Mouse (Mus musculus): ENCODE data around the gene R3hcc1l. TPM values are rescaled to one million over a fixed set of nuclear protein-coding genes. Genes with fewer than 3 reads are reported as not detected.

The R3hcc1l gene
- total RNA-seq, 2 experiments from 2014 or later, result 23.8 to 26.9 TPM

DNA sequence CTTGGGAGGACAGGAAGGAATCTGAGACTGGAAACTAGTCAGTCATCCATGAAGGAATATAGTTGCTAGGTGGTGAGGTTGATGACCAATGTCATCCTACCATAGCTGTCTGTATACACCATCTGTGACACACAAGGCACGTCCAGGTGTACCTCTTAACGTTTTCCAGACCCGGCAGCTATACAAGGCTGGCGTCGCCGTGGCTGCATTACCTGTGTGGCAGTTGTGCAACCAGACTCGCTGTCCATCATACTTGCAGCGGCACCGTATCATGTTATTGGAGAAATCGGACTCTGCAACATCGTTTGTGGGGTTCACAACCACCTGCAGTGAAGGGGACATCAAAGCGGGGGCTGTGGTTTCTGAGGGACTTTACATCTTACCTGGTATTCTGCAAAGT, 78.7 kb downstream of the R3hcc1l start:
- no peak for DNase-seq (ENCODE audit: low spot score in 2 of 2)

DNA sequence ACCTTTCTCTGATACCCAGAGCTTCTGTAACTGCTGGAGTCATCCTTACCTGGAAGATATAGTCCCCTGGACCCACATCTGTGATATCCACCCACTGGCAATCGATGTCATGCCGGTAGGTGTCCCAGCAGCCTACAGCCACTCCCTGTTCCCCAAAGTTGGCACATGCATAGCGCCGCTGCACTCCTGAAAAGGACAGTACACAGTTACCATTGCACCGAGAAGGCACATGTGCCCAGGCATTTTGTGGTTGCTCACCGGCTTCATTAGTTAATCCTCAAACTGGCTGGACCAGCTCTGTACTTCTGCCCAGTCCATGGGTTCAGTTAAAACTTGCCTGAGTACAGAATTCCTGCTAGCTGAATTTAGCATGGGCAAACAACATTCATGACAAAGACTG, 79.3 kb downstream of the R3hcc1l start:
- DNase-seq (ENCODE audit: low spot score in 2 of 2), result no peak

DNA sequence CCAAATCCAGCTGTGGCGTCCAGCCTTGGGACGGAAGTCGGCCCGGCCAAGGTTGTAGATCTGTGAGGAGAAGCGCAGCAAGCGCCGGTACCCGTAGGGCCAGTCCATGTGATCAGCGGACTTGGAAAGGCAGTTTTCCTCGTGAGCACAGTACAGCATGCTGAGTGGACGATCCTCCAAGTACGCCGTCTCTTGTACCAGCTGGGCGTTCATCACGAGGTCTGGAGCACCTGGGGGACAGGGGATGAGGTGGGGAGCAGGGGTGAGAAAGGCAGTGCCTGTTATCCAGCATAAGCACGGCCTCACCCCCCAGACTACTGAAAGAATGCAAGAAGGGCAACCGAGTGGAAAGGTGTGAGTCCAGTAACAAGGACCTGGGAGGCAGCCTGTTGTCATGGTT, 81.3 kb downstream of the R3hcc1l start:
- DNase-seq (ENCODE audit: low spot score in 2 of 2), result no peak

DNA sequence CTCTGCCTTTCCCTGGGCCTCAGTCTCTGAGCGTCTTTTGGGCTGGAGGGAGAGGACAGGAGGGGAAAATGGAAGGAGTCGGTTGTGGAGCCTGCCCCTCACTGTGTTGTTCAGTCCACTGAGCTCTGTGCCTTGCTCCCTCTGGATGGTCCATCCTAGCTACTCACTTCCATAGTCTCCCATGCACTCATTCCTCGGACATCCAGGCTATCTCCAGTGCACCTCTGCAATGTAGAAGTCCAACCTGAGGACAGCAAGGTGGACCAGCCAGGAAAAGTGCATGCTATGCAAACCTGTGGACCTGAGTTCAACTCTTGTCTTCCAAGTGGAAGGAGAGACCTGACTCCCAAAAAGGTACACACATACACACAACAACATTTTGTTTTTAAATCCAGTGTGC, 82.0 kb downstream of the R3hcc1l start:
- DNase-seq (ENCODE audit: low spot score in 2 of 2), result no peak

DNA sequence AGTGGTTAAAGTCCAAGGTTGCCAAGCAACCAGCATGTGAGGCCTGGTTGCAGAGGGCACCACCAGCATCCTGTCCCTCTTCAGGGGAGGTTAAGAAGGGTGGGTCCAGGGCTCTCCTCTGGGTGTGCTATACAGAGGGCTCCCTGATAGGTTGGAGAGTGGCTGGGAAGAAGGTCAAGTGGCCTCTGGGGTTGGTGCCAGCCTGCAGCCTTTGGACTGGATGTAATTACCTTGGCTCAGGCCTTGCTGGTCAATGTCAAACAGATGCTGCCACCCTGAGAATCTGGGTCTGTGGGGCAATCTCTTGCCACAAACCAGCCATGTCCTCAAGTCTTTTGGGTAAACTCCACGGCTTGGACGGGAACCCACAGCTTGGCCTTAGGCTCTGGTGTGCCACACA, 82.9 kb downstream of the R3hcc1l start:
- DNase-seq (ENCODE audit: low spot score in 2 of 2), result no peak

DNA sequence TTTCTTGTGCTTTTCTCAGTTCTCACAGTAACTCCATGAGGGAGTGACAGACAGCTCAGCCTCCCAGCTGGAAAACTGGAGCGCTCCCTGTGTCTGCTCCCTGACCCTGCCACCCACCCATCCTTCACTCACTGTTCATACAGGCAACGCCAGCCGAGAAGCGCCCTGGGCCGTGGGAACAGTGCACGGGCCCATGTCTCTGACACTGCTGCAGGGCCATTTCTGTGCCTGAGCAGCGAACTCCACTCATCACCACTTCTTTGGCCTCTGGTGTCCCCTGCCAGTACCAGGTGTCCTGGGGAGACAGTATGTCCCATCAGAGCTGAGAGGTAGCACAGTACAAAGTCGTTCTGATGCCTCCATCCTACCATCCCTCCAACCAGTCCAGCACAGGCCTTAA, 83.5 kb downstream of the R3hcc1l start:
- DNase-seq (ENCODE audit: low spot score in 2 of 2), result no peak

DNA sequence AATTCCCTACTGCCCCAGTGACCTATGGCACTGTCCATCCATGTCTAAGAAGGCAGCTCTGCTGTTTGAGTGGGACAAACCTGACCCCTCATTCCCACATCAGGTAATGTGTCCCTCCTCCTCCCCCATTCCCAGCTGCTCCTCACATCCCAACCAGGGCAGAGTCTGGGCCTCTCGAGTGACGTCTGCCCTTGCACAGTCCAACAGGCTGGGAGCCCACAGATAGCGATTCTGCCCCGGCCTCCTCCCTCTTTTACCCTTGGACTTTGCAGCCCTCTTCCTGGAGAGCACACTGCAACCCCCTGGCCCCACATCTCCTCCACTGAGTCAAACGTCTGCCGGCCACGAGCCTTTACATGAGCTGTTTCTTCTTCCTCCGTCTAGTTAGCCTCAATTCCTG, 84.0 kb downstream of the R3hcc1l start:
- no peak for DNase-seq (ENCODE audit: low spot score in 2 of 2)

DNA sequence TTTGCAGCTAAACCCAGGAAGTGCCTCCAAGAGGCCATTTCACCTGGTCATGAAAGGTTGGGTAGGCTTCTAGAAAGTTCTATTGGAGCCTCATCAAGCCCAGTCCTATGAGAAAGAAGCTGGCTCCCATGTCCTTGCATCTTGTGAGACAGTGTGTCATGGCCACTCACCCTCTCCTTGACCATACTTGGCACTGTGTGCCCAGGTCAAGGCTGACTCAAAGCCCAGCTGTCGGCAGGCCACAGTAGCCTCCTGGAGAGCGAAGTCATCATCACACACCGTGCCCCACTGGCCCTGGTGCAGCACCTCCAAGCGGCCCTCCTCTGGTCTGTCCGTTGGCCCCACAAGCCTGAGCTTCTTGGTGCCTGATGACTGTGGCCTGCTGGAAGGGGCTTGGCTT, 89.5 kb downstream of the R3hcc1l start:
- DNase-seq (ENCODE audit: low spot score in 2 of 2), result no peak

DNA sequence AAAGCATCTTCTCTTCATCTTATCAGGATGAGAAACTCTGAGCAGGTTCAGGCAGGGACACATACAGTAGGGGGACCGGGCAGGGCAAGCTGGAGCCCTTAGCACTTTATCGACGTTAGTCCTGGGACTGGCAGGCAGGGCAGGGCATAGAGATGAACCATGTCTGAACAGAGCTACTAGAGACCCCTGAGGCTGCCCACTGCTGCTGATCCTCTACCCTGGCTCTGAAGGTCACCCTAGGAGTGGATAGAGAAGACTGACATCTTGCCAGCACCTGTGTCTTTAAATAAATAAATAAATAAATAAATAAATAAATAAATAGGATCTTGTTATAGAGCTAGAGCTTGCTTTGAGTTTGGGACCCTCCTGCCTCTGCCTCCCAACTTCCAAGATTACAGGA, 91.2 kb downstream of the R3hcc1l start:
- DNase-seq (ENCODE audit: low spot score in 2 of 2), result no peak

DNA sequence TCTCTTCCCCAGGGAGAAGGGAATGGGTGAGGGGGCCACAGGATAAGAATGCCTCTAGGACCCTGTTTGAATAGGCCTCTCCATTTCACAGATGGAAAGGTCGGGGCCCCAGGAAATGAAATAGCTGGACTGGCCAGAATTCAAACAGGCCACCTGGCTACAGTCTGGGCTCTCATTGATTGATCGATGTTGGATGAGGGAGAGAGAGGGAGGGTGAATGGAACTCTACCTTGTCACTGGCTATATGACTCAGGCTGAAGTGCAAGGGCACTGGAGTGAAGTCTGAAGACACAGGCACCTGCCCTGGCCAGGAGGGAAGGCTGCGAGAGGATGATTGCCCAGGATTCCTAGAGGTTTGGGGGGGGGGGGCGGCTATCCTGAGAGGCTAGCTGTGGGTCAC, 93.2 kb downstream of the R3hcc1l start:
- no peak for DNase-seq (ENCODE audit: low spot score in 2 of 2)

DNA sequence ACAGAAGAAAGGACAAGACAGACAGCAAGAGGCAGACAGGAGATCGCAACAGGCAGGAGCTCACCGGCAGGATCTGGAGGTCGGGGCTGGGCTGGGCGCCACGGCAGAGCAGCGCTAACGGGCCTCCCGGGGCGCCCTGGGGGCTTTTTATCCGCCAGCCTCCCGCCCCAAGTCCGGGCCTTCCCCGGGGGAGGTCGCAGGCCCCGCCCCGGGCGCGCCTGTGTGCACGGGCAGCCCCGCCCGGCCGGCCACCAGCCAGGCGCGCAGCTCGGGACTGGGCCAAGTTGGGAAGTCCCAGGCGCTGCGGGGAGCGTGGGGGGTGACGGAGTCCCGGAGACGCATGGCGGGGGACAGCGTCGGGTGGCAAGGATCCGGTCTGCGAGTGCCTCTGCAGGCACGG, 94.1 kb downstream of the R3hcc1l start, which contains the start of gene Loxl4:
Loxl4 (minus strand) TSS at position 160 of the 400 bp plus-strand sequence.
- peak; percentile 69 to 76 for DNase-seq (ENCODE audit: low spot score in 2 of 2)

DNA sequence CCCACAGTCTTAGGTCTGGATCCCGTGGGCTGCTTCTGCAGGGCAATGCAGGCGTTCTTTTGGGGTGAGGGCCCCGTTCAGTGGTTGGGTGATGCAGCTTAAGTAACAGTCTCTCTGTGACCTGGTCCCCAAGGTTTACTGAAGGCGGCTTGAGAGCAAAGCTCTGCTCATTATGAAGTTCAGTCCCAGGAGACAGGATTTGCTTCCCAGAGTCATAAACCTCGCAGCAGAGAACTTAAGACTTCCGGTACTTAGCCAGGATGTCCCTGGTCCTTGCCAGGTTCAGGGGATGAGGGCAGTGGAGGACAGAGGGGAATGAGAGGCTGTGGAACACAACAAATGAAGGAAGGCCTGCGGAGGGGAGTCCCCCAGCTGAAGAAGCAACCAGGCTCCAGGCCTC, 94.6 kb downstream of the R3hcc1l start:
- no peak for DNase-seq (ENCODE audit: low spot score in 2 of 2)

DNA sequence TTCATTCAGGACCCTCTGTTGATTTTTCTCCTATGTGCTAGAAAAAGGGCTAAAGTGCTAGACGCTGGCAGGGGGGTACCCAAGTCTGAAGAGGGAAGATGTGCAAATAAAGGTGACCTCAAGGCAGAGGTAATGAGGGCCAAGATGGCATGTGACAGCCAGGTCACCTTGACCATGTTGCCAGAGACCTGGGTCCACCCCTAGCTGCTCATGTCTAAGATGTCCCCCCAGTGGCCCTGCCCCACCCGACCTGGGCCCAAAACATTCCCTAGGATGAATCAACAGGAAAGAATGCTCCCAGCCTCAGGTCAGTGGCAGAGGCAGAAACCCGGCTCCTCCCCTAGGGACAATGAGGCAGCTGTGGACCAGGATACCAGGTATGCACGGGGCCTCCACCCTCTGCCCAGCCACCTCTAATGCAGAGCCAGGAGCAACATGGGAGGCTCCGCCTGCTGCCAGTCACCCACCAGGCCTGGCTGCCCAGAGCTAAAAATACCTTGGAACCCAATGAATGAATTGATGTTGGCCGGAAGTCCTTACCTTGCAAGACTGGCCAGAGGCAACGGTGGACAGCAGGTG, 95.2 kb downstream of the R3hcc1l start:
- DNase-seq (ENCODE audit: low spot score in 2 of 2), result no peak

DNA sequence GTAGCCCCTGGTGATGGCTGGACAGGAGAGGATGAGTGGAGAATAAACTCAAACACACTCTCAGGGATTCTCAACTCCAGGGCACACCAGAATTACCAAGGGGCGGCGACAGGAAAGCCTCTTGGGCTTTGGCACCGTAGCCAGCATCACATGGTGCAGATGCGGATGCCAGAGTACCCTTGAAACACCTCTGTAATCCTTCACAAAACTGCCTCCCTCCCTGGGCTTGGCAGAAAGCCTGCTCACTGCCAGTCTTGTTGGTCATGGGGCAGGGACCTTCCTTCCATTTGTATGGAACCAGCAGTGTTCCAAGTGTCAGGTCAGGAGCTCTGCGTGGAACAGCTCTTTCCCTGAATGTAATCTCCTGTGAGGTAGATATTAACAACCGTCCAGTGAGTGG, 109.5 kb downstream of the R3hcc1l start:
- no peak for DNase-seq (ENCODE audit: low spot score in 2 of 2)

DNA sequence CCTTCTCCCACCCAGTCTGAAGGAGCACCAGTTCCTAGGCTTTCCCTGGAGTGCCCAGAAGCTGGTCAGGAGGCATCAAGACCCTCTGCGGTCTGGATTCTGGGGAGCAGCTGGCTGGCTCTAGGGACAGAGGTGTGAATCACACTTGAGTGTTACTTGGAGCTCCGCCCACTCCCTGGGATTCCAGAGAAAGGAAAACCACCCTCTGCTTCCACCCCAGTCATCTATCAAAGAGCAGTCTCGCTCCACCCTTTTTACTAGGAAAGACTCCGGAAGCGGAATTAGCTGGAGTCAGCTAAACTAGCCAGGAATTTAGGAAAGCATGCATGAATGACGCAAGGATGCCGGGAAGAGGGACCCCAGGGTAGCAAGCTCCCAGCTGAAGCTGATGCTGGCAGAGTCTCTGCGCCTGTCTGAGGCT, 113.0 kb downstream of the R3hcc1l start:
- DNase-seq (ENCODE audit: low spot score in 2 of 2), result no peak

DNA sequence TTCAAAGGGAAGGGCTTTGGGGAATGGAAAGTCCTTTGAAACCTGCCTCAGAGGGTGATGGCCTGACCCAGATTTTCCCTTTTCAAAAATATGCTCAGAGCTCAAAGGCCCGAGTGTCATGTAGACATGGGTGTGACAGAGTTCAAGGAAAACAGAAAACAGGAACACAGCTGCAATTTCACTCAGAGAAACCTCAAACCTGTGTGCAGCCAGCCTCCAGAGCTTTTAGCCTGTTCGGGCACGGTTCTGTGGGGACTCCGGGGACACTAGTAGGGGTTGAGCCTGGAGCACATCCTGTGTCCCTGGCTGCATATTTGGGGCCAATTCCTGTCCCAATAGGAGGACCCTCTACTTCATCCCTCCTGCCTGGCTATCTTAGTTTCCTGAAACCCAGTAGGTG, 113.7 kb downstream of the R3hcc1l start:
- DNase-seq (ENCODE audit: low spot score in 2 of 2), result no peak

DNA sequence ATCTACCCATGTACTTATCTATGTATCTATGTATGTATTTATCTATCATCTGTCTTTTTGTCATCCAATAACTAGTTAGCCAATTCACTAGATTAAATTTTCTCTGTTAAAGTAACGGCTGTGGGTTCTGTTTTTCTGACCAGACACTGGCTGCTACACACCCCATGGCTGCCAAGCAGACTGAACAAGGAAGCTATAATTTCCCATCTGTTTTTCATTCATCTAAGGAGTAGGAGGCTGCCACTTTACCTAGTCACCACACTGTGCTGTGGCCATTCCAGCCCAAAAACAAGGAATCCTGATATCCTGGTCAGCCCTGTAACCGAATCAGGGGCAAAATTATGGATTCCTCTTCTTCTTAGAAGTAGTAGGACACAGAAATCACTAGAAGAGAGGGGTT, 115.1 kb downstream of the R3hcc1l start:
- no peak for DNase-seq (ENCODE audit: low spot score in 2 of 2)

DNA sequence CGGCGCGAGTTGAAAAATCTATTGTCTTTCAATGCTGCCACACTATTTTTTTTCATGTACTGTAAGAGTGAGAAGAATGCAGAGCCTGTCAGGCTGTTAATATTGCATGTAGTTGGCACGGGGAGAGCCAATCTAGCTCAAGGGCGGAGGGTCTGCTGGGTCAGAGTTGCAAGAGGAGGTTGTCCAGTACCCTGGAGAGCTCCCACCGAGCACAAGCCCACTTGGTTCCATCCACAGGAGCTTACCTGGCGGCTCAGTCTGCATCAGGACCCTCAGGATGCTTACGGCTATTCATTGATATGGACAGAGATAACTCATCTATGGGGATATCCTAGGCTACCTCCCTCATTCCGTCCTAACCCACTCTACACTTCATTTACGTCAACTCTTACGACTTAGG, 118.1 kb downstream of the R3hcc1l start:
- no peak for DNase-seq (ENCODE audit: low spot score in 2 of 2)

DNA sequence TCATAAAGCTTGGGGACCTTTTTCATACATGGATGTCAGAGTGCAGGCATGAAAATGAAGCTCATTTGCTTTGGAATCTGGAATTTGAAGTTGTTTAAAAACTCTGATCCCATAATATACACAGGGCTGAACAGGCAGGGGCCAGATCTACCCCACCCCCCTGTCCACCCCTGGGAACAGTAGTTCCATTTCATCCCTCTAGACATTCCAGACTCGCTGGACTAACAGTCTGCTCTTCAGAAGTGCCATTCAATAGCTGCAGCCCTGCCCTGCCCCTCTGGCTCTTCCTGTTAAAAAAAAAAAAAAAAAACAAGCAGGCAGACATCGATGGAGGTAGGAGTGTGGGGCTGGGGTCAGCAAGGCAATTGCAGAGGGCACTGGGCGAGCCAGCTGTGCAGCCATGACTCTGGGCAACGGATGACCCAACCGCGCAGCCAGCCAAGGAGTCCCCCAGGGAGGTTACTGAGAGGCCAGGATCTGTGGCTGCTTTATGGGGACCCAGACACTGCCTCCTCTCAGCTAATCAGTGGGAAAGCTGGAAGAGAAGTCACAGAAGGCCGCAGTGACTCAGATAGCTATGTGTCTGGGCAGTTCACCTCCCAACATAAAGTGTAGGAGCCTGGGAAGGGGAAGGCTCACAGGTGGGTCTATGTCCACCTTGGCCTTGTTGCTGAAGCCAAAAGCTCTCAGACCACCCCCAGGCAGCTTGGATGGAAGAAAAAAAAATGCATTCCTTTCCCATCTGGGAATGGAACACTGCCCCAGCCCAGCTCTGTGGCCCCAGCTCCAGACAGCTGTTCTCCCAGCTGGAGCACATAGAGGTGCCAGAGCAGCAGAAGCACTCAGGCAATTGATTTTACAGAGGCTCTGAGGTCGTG, 120.3 kb downstream of the R3hcc1l start:
- no peak for DNase-seq (ENCODE audit: low spot score in 2 of 2)

DNA sequence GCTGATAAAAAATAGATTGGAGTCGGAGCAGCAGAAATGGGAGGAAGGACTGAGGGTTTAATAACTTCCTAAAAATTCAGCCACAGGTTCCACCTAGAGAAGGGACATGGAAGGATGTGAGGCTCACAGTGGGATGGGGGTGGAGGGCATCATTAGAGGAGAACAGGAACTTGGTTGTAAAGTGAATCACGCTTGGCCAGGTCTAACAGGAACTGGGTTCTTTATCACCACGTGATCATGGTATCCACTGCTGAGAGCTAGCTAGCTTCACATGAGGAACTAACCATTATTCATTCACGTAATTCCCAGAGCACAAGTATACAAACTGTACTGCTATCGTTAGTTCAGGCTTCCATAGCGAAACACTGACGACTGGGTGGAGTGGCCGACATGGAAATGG, 121.0 kb downstream of the R3hcc1l start:
- no peak for DNase-seq (ENCODE audit: low spot score in 2 of 2)

DNA sequence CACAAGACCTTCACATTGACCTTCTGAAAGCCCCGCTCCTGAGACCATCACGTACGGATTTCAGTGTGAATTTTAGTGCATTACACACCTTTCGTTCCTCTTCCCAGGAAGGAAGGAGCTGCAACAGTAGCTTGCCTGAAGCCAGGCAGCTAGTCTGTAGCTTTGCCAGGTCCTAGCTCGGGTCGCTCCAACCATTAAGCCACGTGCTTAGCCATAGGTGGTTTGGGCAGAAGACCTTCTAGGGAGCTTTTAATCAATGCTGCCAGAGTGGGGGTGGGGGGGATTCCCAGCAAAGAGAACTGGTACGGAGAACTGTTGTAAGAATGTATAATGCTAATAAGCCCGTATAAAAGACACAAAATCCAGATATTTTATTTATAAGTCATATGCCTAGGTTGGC, 121.7 kb downstream of the R3hcc1l start:
- DNase-seq (ENCODE audit: low spot score in 2 of 2), result no peak
